Mouse (Mus musculus) testis, adult 2 months (tissue): ENCODE results near the gene Taar5.

Experiments used
- CTCF ChIP-seq: fragments of 200-500 bp; IDR thresholded peaks from 2 replicates; pipeline ENCODE4 v1.5.1; 2012; ENCODE audit warnings: low read depth, mild to moderate bottlenecking, inconsistent platforms, low read length, moderate library complexity; ENCODE audit not compliant: control insufficient read depth, insufficient read depth, insufficient replicate concordance
- POLR2A ChIP-seq: fragments of 200-500 bp; IDR thresholded peaks from 2 replicates; pipeline ENCODE4 v1.6.1; 2012; ENCODE audit warnings: low read depth, mild to moderate bottlenecking, inconsistent platforms, low read length, moderate library complexity; ENCODE audit not compliant: control insufficient read depth

- TF ChIP-seq CTCF (no peak), POLR2A (no peak)
These were observed 750 bp downstream of the Taar5 start for GRCm38 (mm10) chr10:23971256-23971655.
